Mouse (Mus musculus) cerebellum, postnatal 14 days (tissue): ENCODE data around the gene Rab25.

Experiments used
- DNase-seq, 2 experiments: peaks; one replicate each; pipeline ENCODE4 v3.0.0; 2021; ENCODE audit warnings: mixed read lengths in 2 of 2

Rab25 gene

GRCm38 (mm10) chr3:88523027-88523426, 25.1 kb downstream of the Rab25 start:
- no peak for DNase-seq

DNA sequence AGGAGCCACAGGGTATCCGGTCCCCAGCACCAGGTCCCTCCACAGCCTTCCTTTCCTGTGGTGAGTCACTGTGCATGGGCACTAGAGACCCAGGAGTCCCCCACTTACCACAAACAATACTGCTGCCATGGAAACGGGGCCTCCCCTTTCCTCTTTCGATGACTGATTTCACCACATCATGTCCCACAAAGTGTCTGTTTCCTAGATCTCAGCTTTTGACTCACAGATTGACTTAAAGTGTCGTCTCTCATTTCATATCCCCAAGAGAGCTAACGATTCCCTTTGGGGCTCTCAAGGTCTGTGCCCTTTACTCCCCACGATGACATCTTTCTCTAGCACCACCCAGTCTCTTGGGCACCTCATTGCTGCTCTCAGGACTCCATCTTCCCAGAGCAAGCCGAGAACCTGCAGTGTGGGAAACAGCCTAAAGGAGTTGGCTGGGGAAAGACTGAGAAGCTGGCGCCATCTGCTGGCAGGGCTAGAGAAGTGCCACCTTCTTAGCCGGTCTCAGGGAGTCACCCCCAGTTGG, 26.2 kb downstream of the Rab25 start:
- peak; percentile 68 to 75 for DNase-seq

- DNase-seq, result no peak
Observed at GRCm38 (mm10) chr3:88521156-88521555, 26.9 kb downstream of the Rab25 start.

DNA sequence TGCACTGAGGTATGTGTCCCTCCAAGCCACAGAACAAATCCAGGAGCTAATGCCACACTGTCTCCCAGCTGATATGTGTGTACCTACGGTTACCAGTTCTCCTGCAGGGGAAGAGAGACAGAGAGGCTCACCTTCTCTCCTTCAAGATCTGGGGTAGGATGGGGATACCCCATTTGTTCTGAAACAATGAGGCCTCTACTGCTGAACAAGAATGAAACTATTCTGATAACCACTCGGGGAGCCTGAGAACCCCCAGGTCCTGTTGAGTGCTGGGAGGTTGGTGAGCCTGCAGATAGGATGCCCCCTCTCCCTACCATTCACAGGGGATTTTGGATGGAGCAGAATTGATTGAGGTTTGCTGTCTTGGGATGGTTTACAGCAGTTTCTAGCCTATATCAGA, 28.0 kb downstream of the Rab25 start:
- DNase-seq, result no peak

- DNase-seq, result no peak
Observed at GRCm38 (mm10) chr3:88518411-88518810, 29.7 kb downstream of the Rab25 start.

GRCm38 (mm10) chr3:88516407-88516806, 31.7 kb downstream of the Rab25 start:
- no peak for DNase-seq

- no peak for DNase-seq
Observed at GRCm38 (mm10) chr3:88515095-88515386, 33.1 kb downstream of the Rab25 start.

GRCm38 (mm10) chr3:88514231-88515094, 33.6 kb downstream of the Rab25 start:
- no peak for DNase-seq

DNA sequence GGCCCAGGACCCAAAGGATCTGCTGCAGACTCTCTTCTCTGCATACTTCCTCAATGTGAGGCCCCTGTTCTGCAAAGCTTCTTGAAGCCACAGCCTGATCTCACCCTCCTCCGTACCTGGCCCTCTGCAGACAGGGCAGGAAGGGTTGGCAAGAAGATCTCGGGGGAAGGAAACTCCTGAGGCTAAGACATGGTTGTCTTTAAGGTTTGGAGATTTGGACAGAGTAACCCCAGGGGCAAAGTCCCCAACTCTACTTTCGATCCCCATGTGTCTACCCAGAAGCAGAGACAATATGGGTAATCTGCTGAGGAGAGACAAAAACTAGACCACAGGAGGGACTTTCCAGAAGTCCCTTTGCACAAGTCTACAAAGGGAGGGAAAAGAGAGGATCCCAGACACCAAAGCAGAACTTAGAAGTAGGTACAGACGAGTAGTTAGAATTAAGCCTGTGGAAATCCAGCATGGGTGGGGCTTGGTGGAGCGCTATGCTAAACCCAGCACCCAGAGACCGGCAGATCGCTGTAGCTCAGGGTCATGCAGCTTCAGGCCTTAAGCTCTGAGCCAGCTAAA, 34.5 kb downstream of the Rab25 start:
- DNase-seq, result no peak

GRCm38 (mm10) chr3:88512896-88513545, 35.1 kb downstream of the Rab25 start:
- no peak for DNase-seq

DNA sequence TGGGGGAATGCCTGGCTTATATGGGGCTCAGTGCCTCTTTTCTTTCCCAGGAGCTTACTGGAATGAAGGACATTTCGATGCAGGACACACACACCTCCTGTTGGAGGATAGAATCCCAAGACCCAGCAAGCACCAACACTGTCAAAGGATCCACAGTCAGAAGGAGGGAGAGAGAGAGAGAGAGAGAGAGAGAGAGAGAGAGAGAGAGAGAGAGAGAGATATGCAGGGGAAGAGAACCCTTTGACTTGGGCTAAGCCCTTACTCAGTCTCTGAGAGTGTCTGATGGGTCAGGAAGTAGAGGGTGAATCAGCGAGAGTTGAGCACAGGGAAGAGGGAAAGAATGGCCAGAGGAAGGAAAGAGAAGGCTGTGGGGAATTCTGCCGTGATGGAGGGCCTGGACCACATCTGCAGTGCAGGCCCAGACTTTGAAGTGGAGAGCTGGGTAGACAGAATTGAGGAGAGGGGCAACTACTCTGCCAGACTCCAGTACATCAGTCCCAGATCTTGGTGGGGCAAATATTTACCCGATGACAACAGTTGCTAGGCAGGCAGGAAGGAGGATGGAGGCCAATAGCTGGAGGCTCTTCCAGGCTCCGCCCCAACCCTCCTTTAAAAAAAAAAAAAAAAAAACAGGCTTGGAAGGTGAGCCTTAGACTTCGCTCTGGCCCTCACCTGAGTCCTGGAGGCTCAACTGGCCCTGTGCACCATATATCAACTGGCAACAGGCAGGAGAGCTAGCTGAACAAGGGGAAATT, 35.8 kb downstream of the Rab25 start:
- no peak for DNase-seq

- no peak for DNase-seq
Observed at GRCm38 (mm10) chr3:88511559-88511958, 36.5 kb downstream of the Rab25 start.

DNA sequence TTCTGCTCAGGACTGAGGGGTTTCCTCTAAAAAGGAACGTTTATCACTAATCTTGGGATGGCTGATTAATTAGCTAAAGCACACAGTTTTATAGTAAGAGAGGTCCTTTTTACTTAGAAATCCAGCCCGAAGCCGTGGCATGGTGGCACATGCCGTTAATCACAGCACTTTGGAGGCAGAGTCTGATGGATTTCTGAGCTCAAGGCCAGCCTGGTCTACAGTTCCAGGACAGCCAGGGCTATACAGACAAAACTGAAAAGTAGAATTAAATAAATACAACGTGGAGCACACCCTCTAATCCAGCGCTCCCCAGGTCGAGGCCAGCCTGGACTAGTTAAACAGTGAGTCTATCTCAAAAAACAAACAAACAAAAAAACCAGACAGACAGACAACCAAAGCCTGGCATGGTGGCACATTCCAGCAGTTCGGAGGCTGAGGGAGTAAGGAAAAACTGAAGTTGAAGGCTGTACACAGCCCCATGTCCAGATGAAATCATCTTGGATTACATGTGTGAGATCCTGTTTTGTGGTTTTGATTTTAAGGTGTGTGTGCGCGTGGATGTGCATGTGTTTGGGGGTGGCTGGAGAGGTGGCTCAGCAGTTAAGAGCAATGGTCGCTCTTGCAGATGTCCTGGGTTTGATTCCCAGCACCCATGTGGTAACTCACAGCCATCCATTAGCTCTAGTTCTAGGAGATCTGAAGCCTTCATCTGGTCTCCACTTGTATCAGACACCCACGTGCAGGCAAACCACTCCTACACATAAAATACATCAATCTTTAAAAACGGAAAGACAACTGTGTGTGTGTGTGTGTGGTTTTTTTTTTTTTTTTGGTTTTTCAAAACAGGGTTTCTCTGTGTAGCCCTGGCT, 37.4 kb downstream of the Rab25 start:
- no peak for DNase-seq

GRCm38 (mm10) chr3:88509692-88510420, 38.2 kb downstream of the Rab25 start, which contains the start of gene Lmna:
Gene Lmna (minus strand): TSS chr3:88509956.
- peak; percentile 94 to 97 for DNase-seq

GRCm38 (mm10) chr3:88509250-88509649, 38.9 kb downstream of the Rab25 start:
- DNase-seq, result no peak

- no peak for DNase-seq
Observed at GRCm38 (mm10) chr3:88505765-88506164, 42.3 kb downstream of the Rab25 start.

DNA sequence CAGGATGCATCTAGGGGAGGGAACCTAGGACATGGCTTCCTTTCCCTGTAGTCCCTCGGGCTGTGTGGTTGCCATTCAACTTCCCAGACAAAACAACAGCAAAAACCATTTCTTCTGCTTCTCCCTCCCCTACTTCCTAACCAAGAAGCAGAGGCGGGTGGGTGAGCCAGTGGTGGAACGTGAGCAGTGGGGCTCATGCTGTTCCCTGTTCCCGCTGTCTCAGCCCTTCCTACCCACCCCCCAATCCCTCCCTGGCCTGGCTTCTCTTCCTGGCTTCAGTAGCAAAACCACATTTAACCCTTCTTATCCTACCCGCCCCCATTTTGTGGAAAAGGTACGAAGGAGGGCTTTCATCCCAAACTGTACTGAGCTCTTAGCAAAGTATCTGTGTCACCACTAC, 43.0 kb downstream of the Rab25 start:
- DNase-seq, result no peak

DNA sequence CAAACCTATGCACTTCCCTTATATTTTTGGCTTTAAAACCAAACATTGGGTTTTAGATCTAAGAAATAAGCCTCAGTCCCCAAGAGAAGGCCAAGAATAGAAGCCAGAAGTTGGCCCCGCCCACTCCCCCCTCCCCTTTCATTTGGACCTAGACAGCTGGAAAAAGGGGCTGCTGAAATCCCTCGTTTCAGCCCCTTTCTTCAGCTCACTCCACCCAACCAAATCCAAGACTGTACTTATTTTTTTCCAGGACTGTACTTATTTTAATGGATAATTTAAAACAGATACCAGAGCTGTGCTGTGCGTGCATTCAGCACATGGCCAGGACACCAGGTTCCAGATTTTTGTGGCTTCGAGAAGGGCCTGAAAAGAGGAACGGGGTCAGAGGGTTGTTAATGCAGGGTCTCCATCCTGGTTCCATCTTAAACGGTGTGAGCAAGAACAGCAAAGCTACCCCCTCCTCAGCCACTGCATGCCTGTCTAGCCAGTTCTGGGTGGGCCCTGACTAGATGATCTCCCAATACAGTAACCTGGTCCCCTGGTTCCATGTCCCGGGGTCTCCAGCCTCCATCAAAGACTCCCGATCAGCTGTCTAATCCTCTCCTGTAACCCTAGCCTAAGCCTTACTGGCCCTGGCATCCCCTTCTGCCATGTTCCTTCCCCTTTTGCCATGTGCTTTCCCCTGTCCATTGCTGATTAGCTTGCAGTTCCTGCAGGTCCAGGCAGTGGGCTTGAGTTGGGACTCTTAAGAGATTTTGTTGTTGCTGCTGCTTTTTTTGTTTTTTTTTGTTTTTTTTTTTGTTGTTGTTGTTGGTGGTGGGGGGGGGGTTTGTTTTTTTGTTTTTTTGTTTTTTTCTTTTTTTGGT, 44.0 kb downstream of the Rab25 start:
- no peak for DNase-seq

DNA sequence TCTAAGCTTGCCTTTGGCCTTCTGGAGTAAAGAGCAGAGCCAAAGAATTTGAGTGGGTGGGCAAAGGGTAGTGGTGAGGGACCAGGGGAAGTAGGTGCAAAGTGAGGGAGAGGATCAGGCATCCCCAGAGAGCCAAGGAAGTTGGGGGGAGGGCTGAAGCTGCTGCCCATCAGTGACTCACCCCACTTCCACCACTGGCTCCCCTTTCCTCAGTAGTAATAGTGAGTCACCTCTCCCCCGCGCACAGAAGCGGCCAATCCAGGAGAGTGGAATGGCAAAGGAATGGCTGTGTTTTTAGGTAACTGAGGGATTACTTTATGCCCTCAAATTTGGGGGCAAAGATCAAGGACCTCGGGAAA, 44.6 kb downstream of the Rab25 start:
- DNase-seq, result no peak
